12 mouse cellular contexts compared by ENCODE assay signal in the genomic region with DNA sequence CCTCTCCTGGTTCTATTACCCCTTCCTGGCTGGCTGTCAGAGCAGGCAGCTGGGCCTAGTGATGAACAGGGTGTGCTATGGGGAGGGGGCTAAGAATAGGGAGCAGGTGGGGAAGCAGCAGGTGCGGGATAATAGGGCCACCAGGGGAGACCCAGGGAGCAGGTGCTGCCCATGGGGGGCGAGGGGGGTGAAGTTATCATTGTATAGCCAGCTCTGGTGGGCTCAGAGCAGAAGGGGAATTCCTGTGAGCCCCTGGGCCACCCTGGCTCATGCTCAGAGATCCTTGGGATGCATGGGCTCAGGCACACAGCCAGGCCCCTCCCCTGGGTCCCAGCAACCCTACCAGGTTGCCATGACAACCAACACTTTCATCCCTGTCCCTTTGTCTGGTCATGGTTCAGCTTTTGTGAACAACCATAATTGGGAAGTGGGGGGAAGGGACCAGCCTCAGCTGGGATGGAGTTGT. TPM values are rescaled to one million over a fixed set of nuclear protein-coding genes. Genes with fewer than 3 reads are reported as not detected.
A peak's percentile ranks its signal among the peaks of the same experiment; 100 is the strongest.
DNase-seq lines count a peak whose midpoint lies in the region; ATAC-seq lines count a peak whose summit lies in the region.
"Had no signal": no experiment of that assay in that cellular context is flagged by ENCODE, and none has a peak within 500 bp of the region (broad histone marks: within the 10 kb centered on the region; RNA-seq: fewer than 3 reads in every experiment).

No protein-coding gene starts in this region.

- H3K36me3 ChIP-seq in hindbrain, embryonic 10.5 days, result no peaks in the 10 kb centered on the region

- H3K4me1 ChIP-seq in hindbrain, embryonic 10.5 days (replicated peaks), result peaks cover 30% of the 10 kb centered on the region

- H3K9me3 ChIP-seq in hindbrain, embryonic 10.5 days, result no peaks in the 10 kb centered on the region

- peak; percentile 30 to 50 for DNase-seq in frontal cortex, postnatal 10 days (ENCODE audit: low spot score in 2 of 2)
- peak; percentile 90 for DNase-seq in embryo, embryonic 11 days
- peak; percentile 86 for DNase-seq in hindbrain, embryonic 10.5 days (ENCODE audit: low spot score)
- peak; percentile 63 for DNase-seq in neural tube, embryonic 10.5 days (ENCODE audit: extremely low spot score, low spot score)
- DNase-seq in cerebellum, adult 11 months, result no peak
- DNase-seq in urinary bladder, postnatal 4 days (ENCODE audit: low spot score in 2 of 2), result no peak
- DNase-seq: gastrocnemius, postnatal 14 days; spleen, adult 18-20 months had no signal

- 11% methylated on average over 2 of the region's 2 CpGs for WGBS in hindbrain, embryonic 10.5 days

- H3K4me3 ChIP-seq in hindbrain, embryonic 10.5 days, result peak overlapping the region; percentile 20; the same call in 1 of the 2 replicates

- no peak for ATAC-seq in frontal cortex, adult (ENCODE audit: low TSS enrichment)
- no peak for ATAC-seq in megakaryocyte, adult 5-6 weeks (ENCODE audit: poor library complexity, severe bottlenecking)

- no peaks in the 10 kb centered on the region for H3K27me3 ChIP-seq in hindbrain, embryonic 10.5 days (ENCODE audit: insufficient read depth, poor library complexity, severe bottlenecking)

- peak overlapping the region; percentile 90 for H3K27ac ChIP-seq in hindbrain, embryonic 10.5 days
- H3K27ac ChIP-seq: liver, embryonic 14.5 days had no signal

RNA-seq across cellular contexts. Expression of a gene that starts 30.2 kb away (rescaled TPM):
- 0.10 and 0.26 TPM in 2 replicates for polyA plus RNA-seq in hindbrain, embryonic 10.5 days (2016; fragmentation: Nextera tagmentation; extraction: Ambion mirVana)
- total RNA-seq in megakaryocyte, adult 5-6 weeks (2015), result not detected in 2 replicates
- total RNA-seq in megakaryocyte, adult 5-6 weeks (2017), result not detected in 2 replicates
- total RNA-seq: hematopoietic stem cell, adult 5-6 weeks had no signal

RNA-seq across cellular contexts. Expression of a gene that starts 31.1 kb away (rescaled TPM):
- polyA plus RNA-seq in hindbrain, embryonic 10.5 days (2016; fragmentation: Nextera tagmentation; extraction: Ambion mirVana), result 2.9 and 4.5 TPM in 2 replicates
- 0.11 and 0.89 TPM in 2 replicates for total RNA-seq in megakaryocyte, adult 5-6 weeks (2015)
- 0.88 and 1.8 TPM in 2 replicates for total RNA-seq in megakaryocyte, adult 5-6 weeks (2017)

RNA-seq across cellular contexts. Expression of a gene that starts 43.9 kb away (rescaled TPM):
- 25.8 and 29.9 TPM in 2 replicates for polyA plus RNA-seq in hindbrain, embryonic 10.5 days (2016; fragmentation: Nextera tagmentation; extraction: Ambion mirVana)
- total RNA-seq in megakaryocyte, adult 5-6 weeks (2015), result 41.5 and 49.1 TPM in 2 replicates
- 49.8 and 61.9 TPM in 2 replicates for total RNA-seq in megakaryocyte, adult 5-6 weeks (2017)

Comparison
In these comparisons a context has a peak if more than half of its experiments do, and no peak if none do; other contexts are left out.
1. DNase-seq: peak in frontal cortex, postnatal 10 days (2 of 2), embryo, embryonic 11 days (single experiment), hindbrain, embryonic 10.5 days (single experiment) and neural tube, embryonic 10.5 days (single experiment); none in cerebellum, adult 11 months (single experiment) and urinary bladder, postnatal 4 days (0 of 2).